Comparison of ENCODE assay signal across 8 mouse cellular contexts in genomic region chr6:50566141-50566996, GRCm38 (mm10). TPM values are rescaled to one million over a fixed set of nuclear protein-coding genes. Genes with fewer than 3 reads are reported as not detected.
DNase-seq lines count a peak whose midpoint lies in the region; ATAC-seq and TF ChIP-seq lines count a peak whose summit lies in the region.

TSS of gene Cycs (minus strand) at chr6:50566538.

- WGBS in hindbrain, embryonic 13.5 days: under 1% methylated on average over 78 of the region's 78 CpGs

- H3K4me2 ChIP-seq in hindbrain, embryonic 13.5 days: peak within 1 kb of the TSS; percentile 73

- H3K36me3 ChIP-seq in hindbrain, embryonic 13.5 days: peaks cover 20% of the 10 kb centered on the region

- no peaks in the 10 kb centered on the region for H3K27me3 ChIP-seq in Patski
- H3K27me3 ChIP-seq in hindbrain, embryonic 13.5 days: no peaks in the 10 kb centered on the region

- in situ Hi-C loops in Patski (cut with MboI; ENCODE audit: low pct_unique_long_range_greater_than_20kb): no loop called here

- peak; percentile 99 for DNase-seq in Patski (ENCODE audit: low read depth, low spot score)
- DNase-seq in cerebellum, postnatal 14 days: peak; percentile 100
- peak; percentile 99 for DNase-seq in frontal cortex, postnatal 14 days (ENCODE audit: low spot score in 2 of 2)
- DNase-seq in layer of hippocampus, postnatal 25 days (ENCODE audit: extremely low spot score in 1 of 2, low spot score in 1 of 2): peak; percentile 94 to 98
- peak; percentile 99 for DNase-seq in lung, postnatal 25 days (ENCODE audit: low spot score)
- peak; percentile 100 for DNase-seq in retina, embryonic 14.5 days (ENCODE audit: low spot score)
- DNase-seq in thymus, postnatal 4 days: peak; percentile 100

- POLR2A ChIA-PET in Patski (lab: Charles Lee): interaction anchor here (0.7 to 1.9 kb wide), 2 partner anchors 10 to 401 kb away, joined by 3 to 9 read pairs; no protein-coding TSS in a partner anchor

- H3K27ac ChIP-seq in hindbrain, embryonic 13.5 days: peak within 1 kb of the TSS; percentile 89

- H3K9me3 ChIP-seq in hindbrain, embryonic 13.5 days: no peaks in the 10 kb centered on the region

- peaks cover 12% of the 10 kb centered on the region for H3K4me1 ChIP-seq in hindbrain, embryonic 13.5 days (replicated peaks)

- peak; percentile 95 for ATAC-seq in Patski
- peak; percentile 98 for ATAC-seq in hindbrain, embryonic 13.5 days (ENCODE audit: low FRiP score)

- CTCF ChIA-PET in Patski (lab: Charles Lee): interaction anchor here (1.0 to 2.6 kb wide), 2 partner anchors 12 to 31 kb away, joined by 3 to 17 read pairs; no protein-coding TSS in a partner anchor

- TF ChIP-seq CTCF in Patski (IDR thresholded peaks at IDR 0.05): no peak

- H3K4me3 ChIP-seq in hindbrain, embryonic 13.5 days: peak within 1 kb of the TSS; percentile 82

- peak within 1 kb of the TSS; percentile 90 for H3K9ac ChIP-seq in hindbrain, embryonic 13.5 days

RNA-seq across cellular contexts. Expression of gene Cycs, which starts in this region (rescaled TPM):
- 46.1 TPM for polyA plus RNA-seq in Patski (2021)
- 73.5 and 76.4 TPM in 2 replicates for polyA plus RNA-seq in hindbrain, embryonic 13.5 days (2015; fragmentation: Nextera tagmentation; extraction: Ambion mirVana)
- 10 to 100 TPM; 44.0 to 48.0 TPM for total RNA-seq in layer of hippocampus, postnatal 25 days (2021)

Comparison
In these comparisons a context has a peak if more than half of its experiments do, and no peak if none do; other contexts are left out.
1. Peak in every context shown above with its lines: DNase-seq, ATAC-seq, H3K4me3 ChIP-seq and H3K27ac ChIP-seq.